Mouse (Mus musculus): ENCODE measurements around the gene Flot1. TPM values are rescaled to one million over a fixed set of nuclear protein-coding genes. Genes with fewer than 3 reads are reported as not detected.

Gene Flot1
- polyA plus RNA-seq, 1 experiment from 2014 or later: 75.2 TPM

- H3K4me1 ChIP-seq (replicated peaks): peaks cover 60% of the 10 kb centered on the region
- no peaks in the 10 kb centered on the region for H3K27me3 ChIP-seq
- no peaks in the 10 kb centered on the region for H3K9me3 ChIP-seq
- H3K4me3 ChIP-seq: peak within 1 kb of the TSS; percentile 67
- peak within 1 kb of the TSS; percentile 100 for H3K4me2 ChIP-seq
- WGBS: under 1% methylated on average over 45 of the region's 48 CpGs
- peak; percentile 68 for ATAC-seq (ENCODE audit: low FRiP score)
- H3K27ac ChIP-seq: peak within 1 kb of the TSS; percentile 98
- H3K36me3 ChIP-seq: peaks cover 4% of the 10 kb centered on the region
- peak within 1 kb of the TSS; percentile 94 for H3K9ac ChIP-seq
Measured at GRCm38 (mm10) chr17:35865481-35866280, 42.7 kb downstream of the Flot1 start, which contains the start of gene Ppp1r18. Gene Ppp1r18, plus strand, starts transcription at chr17:35865593.

GRCm38 (mm10) chr17:35866281-35866831 lies 43.3 kb downstream of the Flot1 start:
- 1% methylated on average over 37 of the region's 38 CpGs for WGBS
- H3K27me3 ChIP-seq: no peaks in the 10 kb centered on the region

GRCm38 (mm10) chr17:35866911-35867890 lies 44.2 kb downstream of the Flot1 start:
- H3K27me3 ChIP-seq: no peaks in the 10 kb centered on the region
- H3K9me3 ChIP-seq: no peaks in the 10 kb centered on the region
- H3K4me1 ChIP-seq (replicated peaks): peaks cover 65% of the 10 kb centered on the region
- peak overlapping the region; percentile 94 for H3K9ac ChIP-seq
- 10% methylated on average over 26 of the region's 26 CpGs for WGBS
- peak overlapping the region; percentile 100 for H3K4me2 ChIP-seq
- peaks cover 9% of the 10 kb centered on the region for H3K36me3 ChIP-seq
- ATAC-seq (ENCODE audit: low FRiP score): no peak; the same call in 1 of the 2 replicates
- H3K27ac ChIP-seq: peak overlapping the region; percentile 98
- H3K4me3 ChIP-seq: peak overlapping the region; percentile 67

More at GRCm38 (mm10) chr17:35866281-35866831, 43.3 kb downstream of the Flot1 start:
- Histone ChIP-seq H3K9ac (peak overlapping the region; percentile 94), H3K27ac (peak overlapping the region; percentile 98), H3K9me3 (no peaks in the 10 kb centered on the region), H3K36me3 (peaks cover 8% of the 10 kb centered on the region), H3K4me2 (peak overlapping the region; percentile 100), H3K4me1 (replicated peaks) (peaks cover 64% of the 10 kb centered on the region), H3K4me3 (peak overlapping the region; percentile 67)
- ATAC-seq (ENCODE audit: low FRiP score): peak; percentile 24

DNA sequence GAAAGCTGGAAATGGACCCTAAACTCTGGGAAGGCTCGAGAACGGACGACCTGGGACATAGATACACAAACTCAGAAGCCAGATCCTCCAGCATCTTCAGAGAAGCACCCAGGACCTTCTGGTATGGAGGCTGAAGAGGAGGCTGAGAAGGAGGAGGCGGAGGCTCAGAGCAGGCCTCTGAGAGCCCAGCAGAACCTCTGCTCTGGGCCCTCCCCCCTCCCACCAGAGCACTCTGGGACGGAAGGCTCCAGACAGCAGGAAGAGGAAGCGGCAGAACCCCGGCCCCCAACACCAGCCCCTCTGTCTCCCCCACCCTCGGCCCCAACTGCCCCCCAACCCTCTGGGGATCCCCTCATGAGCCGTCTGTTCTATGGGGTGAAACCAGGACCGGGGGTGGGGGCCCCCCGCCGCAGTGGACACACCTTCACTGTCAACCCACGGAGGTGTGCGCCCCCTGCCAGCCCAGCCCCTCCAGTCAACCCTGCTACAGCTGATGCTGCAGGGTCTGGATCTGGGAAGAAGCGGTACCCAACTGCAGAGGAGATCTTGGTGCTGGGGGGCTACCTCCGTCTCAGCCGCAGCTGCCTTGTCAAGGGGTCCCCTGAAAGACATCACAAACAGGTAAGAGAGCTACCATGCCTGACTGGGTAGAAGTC lies 45.3 kb downstream of the Flot1 start:
- H3K27ac ChIP-seq: peak overlapping the region; percentile 98
- H3K4me1 ChIP-seq (replicated peaks): peaks cover 76% of the 10 kb centered on the region
- H3K4me3 ChIP-seq: peak overlapping the region; percentile 67
- no peaks in the 10 kb centered on the region for H3K27me3 ChIP-seq
- peak overlapping the region; percentile 100 for H3K4me2 ChIP-seq
- H3K9ac ChIP-seq: peak overlapping the region; percentile 94
- ATAC-seq (ENCODE audit: low FRiP score): no peak
- H3K9me3 ChIP-seq: no peaks in the 10 kb centered on the region
- WGBS: 30% methylated on average over 16 of the region's 17 CpGs
- H3K36me3 ChIP-seq: peaks cover 15% of the 10 kb centered on the region

- H3K4me2 ChIP-seq: peak overlapping the region; percentile 100
- peak overlapping the region; percentile 67 for H3K4me3 ChIP-seq
- no peaks in the 10 kb centered on the region for H3K27me3 ChIP-seq
- peaks cover 82% of the 10 kb centered on the region for H3K4me1 ChIP-seq (replicated peaks)
- no peaks in the 10 kb centered on the region for H3K9me3 ChIP-seq
- peak overlapping the region; percentile 94 for H3K9ac ChIP-seq
- H3K27ac ChIP-seq: peak overlapping the region; percentile 98
- peaks cover 18% of the 10 kb centered on the region for H3K36me3 ChIP-seq
- ATAC-seq (ENCODE audit: low FRiP score): no peak
- WGBS: 3% methylated on average over 7 of the region's 7 CpGs
Measured at GRCm38 (mm10) chr17:35868961-35869345, 45.9 kb downstream of the Flot1 start.

DNA sequence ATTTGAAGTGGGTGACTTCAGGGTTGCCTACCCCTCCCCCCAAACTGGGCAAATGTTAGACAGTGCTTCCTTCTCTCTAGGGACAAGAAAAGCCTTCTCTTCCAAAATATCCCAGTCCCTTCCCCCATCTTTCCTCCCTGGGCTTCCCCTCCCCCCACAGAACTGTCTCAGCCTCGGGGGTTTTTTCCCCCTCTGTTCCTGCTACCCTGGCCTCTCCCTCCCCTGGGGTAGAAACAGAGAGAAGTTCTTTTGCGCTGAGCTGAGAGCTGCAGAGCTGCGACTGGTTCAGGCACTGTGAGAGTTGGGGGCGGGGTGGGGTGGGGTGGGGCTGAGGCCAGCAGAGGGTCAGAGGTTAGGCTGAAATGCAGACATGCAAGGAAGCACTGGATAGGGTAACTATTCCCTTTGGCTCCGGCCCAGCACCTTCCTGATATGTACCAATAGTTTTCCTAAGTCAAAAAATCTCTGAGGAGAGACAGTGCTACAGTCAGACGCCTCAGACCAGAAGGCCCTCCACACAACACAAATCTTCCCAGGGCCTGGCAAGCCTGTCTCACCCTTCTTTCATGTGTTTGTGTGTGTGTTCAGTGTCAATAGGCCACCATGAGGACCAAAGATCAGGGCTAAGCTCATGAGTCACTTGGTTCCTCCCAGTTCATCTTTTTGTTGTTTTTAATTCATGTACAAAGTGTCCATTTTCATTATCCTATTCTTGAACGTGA lies 46.5 kb downstream of the Flot1 start:
- peak overlapping the region; percentile 98 for H3K27ac ChIP-seq
- 2% methylated on average over 7 of the region's 7 CpGs for WGBS
- H3K4me3 ChIP-seq: peak overlapping the region; percentile 67
- no peak for ATAC-seq (ENCODE audit: low FRiP score)
- H3K27me3 ChIP-seq: no peaks in the 10 kb centered on the region
- H3K36me3 ChIP-seq: peaks cover 23% of the 10 kb centered on the region
- peaks cover 82% of the 10 kb centered on the region for H3K4me1 ChIP-seq (replicated peaks)
- no peaks in the 10 kb centered on the region for H3K9me3 ChIP-seq
- H3K9ac ChIP-seq: peak overlapping the region; percentile 94
- H3K4me2 ChIP-seq: peak overlapping the region; percentile 100

GRCm38 (mm10) chr17:35870151-35870883 lies 47.3 kb downstream of the Flot1 start:
- peak overlapping the region; percentile 100 for H3K4me2 ChIP-seq
- H3K4me3 ChIP-seq: peak overlapping the region; percentile 67
- peaks cover 31% of the 10 kb centered on the region for H3K36me3 ChIP-seq
- no peaks in the 10 kb centered on the region for H3K27me3 ChIP-seq
- WGBS: 71% methylated on average over 9 of the region's 9 CpGs
- H3K9ac ChIP-seq: peak overlapping the region; percentile 94
- peaks cover 76% of the 10 kb centered on the region for H3K4me1 ChIP-seq (replicated peaks)
- peak overlapping the region; percentile 98 for H3K27ac ChIP-seq
- ATAC-seq (ENCODE audit: low FRiP score): no peak
- no peaks in the 10 kb centered on the region for H3K9me3 ChIP-seq

DNA sequence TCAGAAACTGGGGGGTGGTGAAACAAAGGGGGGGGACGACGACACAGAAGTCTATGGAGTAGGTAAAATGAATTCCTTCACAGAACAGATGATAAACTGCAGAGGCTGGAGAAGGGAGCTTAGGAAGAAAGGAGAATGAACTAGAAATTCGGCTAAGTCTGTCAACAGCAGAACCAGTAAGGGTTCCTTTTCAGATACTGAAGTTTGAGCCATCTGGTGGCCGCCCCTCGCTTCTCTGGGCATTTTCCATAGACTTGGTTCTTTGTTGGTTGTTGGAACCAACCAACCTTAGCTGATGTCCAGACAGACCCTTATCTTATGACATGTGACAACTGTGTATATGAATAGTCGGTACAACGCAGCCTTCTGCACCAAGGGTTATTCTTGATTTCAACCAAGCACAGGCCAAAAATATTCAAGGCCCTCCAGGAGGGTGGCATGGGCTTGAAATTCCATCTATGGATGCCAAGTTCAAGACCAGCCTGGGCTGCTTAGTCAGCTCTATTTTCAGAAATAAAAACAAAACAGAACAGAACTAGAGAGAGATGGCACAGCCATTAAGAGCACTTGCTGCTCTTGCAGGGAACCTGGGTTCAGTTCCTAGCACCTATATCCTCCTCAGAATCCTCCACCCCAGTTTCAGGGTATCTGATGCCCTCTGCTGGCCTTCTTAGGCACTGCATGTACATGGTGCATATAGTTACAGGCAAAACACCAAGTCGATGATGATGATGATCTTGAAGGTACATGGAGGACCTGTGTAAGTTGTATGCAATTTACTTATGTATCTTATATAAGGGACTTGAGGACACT lies 48.1 kb downstream of the Flot1 start:
- Histone ChIP-seq H3K27me3 (no peaks in the 10 kb centered on the region), H3K36me3 (peaks cover 37% of the 10 kb centered on the region), H3K9me3 (no peaks in the 10 kb centered on the region), H3K4me3 (peak overlapping the region; percentile 67), H3K4me1 (replicated peaks) (peaks cover 76% of the 10 kb centered on the region), H3K4me2 (peak overlapping the region; percentile 100), H3K9ac (peak overlapping the region; percentile 94), H3K27ac (peak overlapping the region; percentile 98)
- whole genome bisulfite sequencing: 89% methylated on average over 8 of the region's 8 CpGs
- no peak for ATAC-seq (ENCODE audit: low FRiP score)

GRCm38 (mm10) chr17:35873774-35874519 lies 50.9 kb downstream of the Flot1 start:
- peak; percentile 28; the same call in 1 of the 2 replicates for ATAC-seq (ENCODE audit: low FRiP score)
- 31% methylated on average over 21 of the region's 21 CpGs for WGBS
- Histone ChIP-seq H3K9me3 (no peaks in the 10 kb centered on the region), H3K9ac (peak overlapping the region; percentile 60), H3K4me3 (no peak overlapping the region), H3K27ac (no peak overlapping the region), H3K36me3 (peaks cover 39% of the 10 kb centered on the region), H3K4me1 (replicated peaks) (peaks cover 56% of the 10 kb centered on the region), H3K27me3 (no peaks in the 10 kb centered on the region), H3K4me2 (peak overlapping the region; percentile 34)

Measured in hindbrain, embryonic 13.5 days (tissue).